9 mouse cellular contexts compared by ENCODE assay signal in the genomic region with DNA sequence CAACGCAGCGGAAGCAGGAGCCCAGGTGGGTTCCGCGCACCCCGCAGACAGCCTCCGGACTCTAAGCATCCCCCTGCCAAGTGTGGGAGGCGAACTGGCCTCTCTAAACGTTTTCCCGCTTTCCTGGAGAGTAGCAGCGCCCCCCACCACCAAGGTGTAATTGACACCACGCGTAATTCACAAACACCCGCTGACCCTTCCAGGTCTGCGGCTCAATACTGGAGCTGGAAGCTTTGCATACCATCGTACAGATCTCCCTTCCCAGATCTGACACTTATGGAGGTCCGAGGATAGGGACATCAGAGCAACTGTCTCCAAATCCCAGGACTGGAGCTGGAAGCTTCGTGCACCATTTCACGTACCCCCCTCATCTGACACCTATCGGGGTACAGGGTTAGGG. TPM values are rescaled to one million over a fixed set of nuclear protein-coding genes. Genes with fewer than 3 reads are reported as not detected.
DNase-seq lines count a peak whose midpoint lies in the region; ATAC-seq and TF ChIP-seq lines count a peak whose summit lies in the region.
"Had no signal": no experiment of that assay in that cellular context is flagged by ENCODE, and none has a peak within 500 bp of the region (broad histone marks: within the 10 kb centered on the region; RNA-seq: fewer than 3 reads in every experiment).

No protein-coding gene starts in this region.

- peak overlapping the region; percentile 45 for H3K4me3 ChIP-seq in lung, embryonic 15.5 days
- peak overlapping the region; percentile 51 for H3K4me3 ChIP-seq in forebrain, embryonic 15.5 days
- H3K4me3 ChIP-seq in liver, embryonic 13.5 days (replicated peaks) = peak overlapping the region; percentile 45; the same call in 1 of the 2 replicates
- H3K4me3 ChIP-seq in stomach, postnatal 0 days (ENCODE audit: low read depth, low read length) = peak overlapping the region; percentile 49

- ATAC-seq in lung, embryonic 15.5 days (ENCODE audit: borderline replicate concordance, extremely low read depth, low FRiP score, low TSS enrichment) = no peak
- no peak for ATAC-seq in forebrain, embryonic 15.5 days (replicated peaks)
- ATAC-seq in liver, embryonic 13.5 days (ENCODE audit: low read depth) = no peak
- no peak for ATAC-seq in stomach, postnatal 0 days (ENCODE audit: low FRiP score, low TSS enrichment)

- H3K27me3 ChIP-seq in lung, embryonic 15.5 days = peaks cover 48% of the 10 kb centered on the region
- H3K27me3 ChIP-seq in forebrain, embryonic 15.5 days = peaks cover 43% of the 10 kb centered on the region
- peaks cover 48% of the 10 kb centered on the region for H3K27me3 ChIP-seq in liver, embryonic 13.5 days
- no peaks in the 10 kb centered on the region; the same call in 1 of the 2 replicates for H3K27me3 ChIP-seq in stomach, postnatal 0 days (ENCODE audit: control insufficient read depth, insufficient read depth, low read length)

- TF ChIP-seq EP300 in stomach, postnatal 0 days (optimal IDR thresholded peaks at IDR 0.05) = no peak

- no peak overlapping the region for H3K27ac ChIP-seq in lung, embryonic 15.5 days
- no peak overlapping the region for H3K27ac ChIP-seq in forebrain, embryonic 15.5 days (replicated peaks)
- H3K27ac ChIP-seq in liver, embryonic 13.5 days = no peak overlapping the region
- no peak overlapping the region for H3K27ac ChIP-seq in stomach, postnatal 0 days (replicated peaks)

- H3K36me3 ChIP-seq in lung, embryonic 15.5 days = no peaks in the 10 kb centered on the region
- no peaks in the 10 kb centered on the region for H3K36me3 ChIP-seq in forebrain, embryonic 15.5 days
- H3K36me3 ChIP-seq in liver, embryonic 13.5 days = no peaks in the 10 kb centered on the region
- no peaks in the 10 kb centered on the region for H3K36me3 ChIP-seq in stomach, postnatal 0 days (ENCODE audit: control insufficient read depth, insufficient read depth, low read length)

- WGBS in lung, embryonic 15.5 days = 3% methylated on average over 19 of the region's 19 CpGs
- WGBS in forebrain, embryonic 15.5 days = 2% methylated on average over 19 of the region's 19 CpGs
- WGBS in liver, embryonic 13.5 days (ENCODE audit: insufficient replicate concordance) = 4% methylated on average over 19 of the region's 19 CpGs
- WGBS in stomach, postnatal 0 days = 2% methylated on average over 19 of the region's 19 CpGs

- H3K9ac ChIP-seq in lung, embryonic 15.5 days = no peak overlapping the region
- 0 out of 2 replicates have a peak overlapping the region, but pooled peaks have one; percentile 43 for H3K9ac ChIP-seq in forebrain, embryonic 15.5 days (replicated peaks)
- H3K9ac ChIP-seq in liver, embryonic 13.5 days = no peak overlapping the region
- H3K9ac ChIP-seq in stomach, postnatal 0 days (ENCODE audit: low read length) = peak overlapping the region; percentile 48

- peaks cover 23% of the 10 kb centered on the region for H3K4me1 ChIP-seq in lung, embryonic 15.5 days
- peaks cover 23% of the 10 kb centered on the region for H3K4me1 ChIP-seq in forebrain, embryonic 15.5 days
- peaks cover 17% of the 10 kb centered on the region; the same call in 1 of the 2 replicates for H3K4me1 ChIP-seq in liver, embryonic 13.5 days (replicated peaks)
- no peaks in the 10 kb centered on the region for H3K4me1 ChIP-seq in stomach, postnatal 0 days (replicated peaks; ENCODE audit: control insufficient read depth, insufficient read depth)

- DNase-seq in lung, adult 18-20 months = no peak
- no peak for DNase-seq in liver, embryonic 13.5 days
- DNase-seq in stomach, postnatal 0 days (ENCODE audit: low spot score) = no peak
- no peak for DNase-seq in layer of hippocampus, postnatal 10 days (ENCODE audit: low spot score in 2 of 2)
- no peak for DNase-seq in layer of hippocampus, adult 9-10 months (ENCODE audit: low spot score)
- DNase-seq: kidney, adult 11 months; lung, postnatal 10 days had no signal

- H3K4me2 ChIP-seq in lung, embryonic 15.5 days = peak overlapping the region; percentile 94
- peak overlapping the region; percentile 95 for H3K4me2 ChIP-seq in forebrain, embryonic 15.5 days (replicated peaks)
- peak overlapping the region; percentile 63; the same call in 1 of the 2 replicates for H3K4me2 ChIP-seq in liver, embryonic 13.5 days
- H3K4me2 ChIP-seq in stomach, postnatal 0 days (replicated peaks; ENCODE audit: low read depth) = peak overlapping the region; percentile 86

- no peak for TF ChIP-seq CTCF in stomach, postnatal 0 days (IDR thresholded peaks at IDR 0.05; ENCODE audit: low read depth)

- no peaks in the 10 kb centered on the region for H3K9me3 ChIP-seq in lung, embryonic 15.5 days
- no peaks in the 10 kb centered on the region for H3K9me3 ChIP-seq in forebrain, embryonic 15.5 days
- no peaks in the 10 kb centered on the region for H3K9me3 ChIP-seq in liver, embryonic 13.5 days (replicated peaks)
- H3K9me3 ChIP-seq in stomach, postnatal 0 days (ENCODE audit: control insufficient read depth, low read length) = no peaks in the 10 kb centered on the region

RNA-seq across cellular contexts. Expression of a gene that starts 43.9 kb away (rescaled TPM):
- polyA plus RNA-seq in lung, embryonic 15.5 days (2015; fragmentation: Nextera tagmentation; extraction: Ambion mirVana) = 29.8 and 30.0 TPM in 2 replicates
- polyA plus RNA-seq in forebrain, embryonic 15.5 days (2015; fragmentation: Nextera tagmentation; extraction: Ambion mirVana) = 30.5 and 31.6 TPM in 2 replicates
- 12.0 and 13.7 TPM in 2 replicates for polyA plus RNA-seq in liver, embryonic 13.5 days (2015; fragmentation: Nextera tagmentation; extraction: Ambion mirVana)
- polyA plus RNA-seq in stomach, postnatal 0 days (2015; fragmentation: Nextera tagmentation; extraction: Ambion mirVana) = 28.0 and 29.8 TPM in 2 replicates
- total RNA-seq in layer of hippocampus, postnatal 10 days (2021) = 10 to 100 TPM; 19.3 to 19.8 TPM

Comparison
In these comparisons a context has a peak if more than half of its experiments do, and no peak if none do; other contexts are left out.
1. H3K9ac ChIP-seq: peak in forebrain, embryonic 15.5 days (single experiment) and stomach, postnatal 0 days (single experiment); none in lung, embryonic 15.5 days (single experiment) and liver, embryonic 13.5 days (single experiment).
2. Peak in every context shown above with its lines, with median percentiles within 50 percentile points of each other: H3K4me2 ChIP-seq and H3K4me3 ChIP-seq.